Mouse (Mus musculus): ENCODE data around the gene Ppp4r1.

GRCm38 (mm10) chr17:65770982-65771915 is 11.1 kb upstream of the Ppp4r1 start:
- TF ChIP-seq CTCF (conservative IDR thresholded peaks at IDR 0.05 in 1 of 2, IDR thresholded peaks at IDR 0.05 in 1 of 2; ENCODE audit: low read depth in 2 of 2, low read length in 2 of 2) (no peak), POLR2A (IDR thresholded peaks at IDR 0.05; ENCODE audit: low read depth, low read length) (no peak), MEF2A (IDR thresholded peaks at IDR 0.05; ENCODE audit: borderline replicate concordance, low read depth, low read length) (no peak), TCF12 (IDR thresholded peaks at IDR 0.05; ENCODE audit: low read depth, low read length) (no peak), EP300 (IDR thresholded peaks at IDR 0.05; ENCODE audit: low read length) (no peak)
